Mouse (Mus musculus): Measurements from ENCODE around the gene Zp2.

Zp2 gene

DNA sequence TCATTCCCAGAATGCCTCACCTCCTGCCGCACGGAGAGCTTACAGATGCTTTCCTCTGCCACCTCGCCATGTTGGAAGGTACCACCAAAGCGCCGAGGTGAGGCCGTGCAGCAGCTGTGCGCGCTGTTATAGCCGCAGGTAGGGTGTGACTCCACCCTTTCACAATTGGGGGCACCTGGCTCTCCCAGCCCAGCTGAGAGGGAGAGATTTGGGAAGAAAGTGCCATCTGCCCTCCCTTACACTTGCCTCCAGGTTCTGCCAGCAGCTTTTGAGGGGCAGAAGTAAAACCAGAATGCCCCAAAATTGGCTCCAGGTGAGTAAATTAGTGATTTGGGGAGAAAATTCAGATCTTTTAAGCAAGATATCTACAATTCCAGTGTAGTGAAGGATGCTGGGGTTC, at the start of gene Zp2:
Gene Zp2 (minus strand): TSS at position 101 of the 400 bp plus-strand sequence.
- DNase-seq = no peak

GRCm38 (mm10) chr7:120192816-120193215, 47.7 kb upstream of the Zp2 start:
- no peak for DNase-seq

GRCm38 (mm10) chr7:120192207-120192606, 47.1 kb upstream of the Zp2 start:
- DNase-seq = no peak

- no peak for DNase-seq
These were observed 45.1 kb upstream of the Zp2 start for GRCm38 (mm10) chr7:120190150-120190665.

- no peak for DNase-seq
These were observed 44.5 kb upstream of the Zp2 start for GRCm38 (mm10) chr7:120189369-120190149.

GRCm38 (mm10) chr7:120188946-120189345, 43.9 kb upstream of the Zp2 start:
- DNase-seq = no peak

DNA sequence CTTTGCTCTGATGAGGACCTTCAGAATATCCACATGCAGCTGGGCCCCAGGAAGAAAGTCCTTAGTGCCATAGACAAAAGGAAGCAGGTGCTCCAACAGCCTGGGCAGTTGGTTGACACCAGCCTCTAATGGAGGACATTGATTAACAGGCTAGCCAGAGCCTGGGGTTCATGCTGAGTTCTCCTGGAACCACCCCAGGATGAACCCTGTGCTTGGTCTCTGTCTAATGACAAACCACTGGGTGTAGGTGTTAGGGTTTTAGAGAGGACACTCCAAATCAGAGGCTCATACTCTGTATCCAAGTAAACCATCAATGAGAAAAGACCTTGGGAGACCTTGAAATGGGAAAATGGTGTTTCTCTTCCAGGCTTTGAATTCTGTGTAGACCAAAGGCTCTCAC, 37.8 kb upstream of the Zp2 start:
- DNase-seq = no peak

GRCm38 (mm10) chr7:120181401-120182230, 36.5 kb upstream of the Zp2 start:
- DNase-seq = no peak

DNA sequence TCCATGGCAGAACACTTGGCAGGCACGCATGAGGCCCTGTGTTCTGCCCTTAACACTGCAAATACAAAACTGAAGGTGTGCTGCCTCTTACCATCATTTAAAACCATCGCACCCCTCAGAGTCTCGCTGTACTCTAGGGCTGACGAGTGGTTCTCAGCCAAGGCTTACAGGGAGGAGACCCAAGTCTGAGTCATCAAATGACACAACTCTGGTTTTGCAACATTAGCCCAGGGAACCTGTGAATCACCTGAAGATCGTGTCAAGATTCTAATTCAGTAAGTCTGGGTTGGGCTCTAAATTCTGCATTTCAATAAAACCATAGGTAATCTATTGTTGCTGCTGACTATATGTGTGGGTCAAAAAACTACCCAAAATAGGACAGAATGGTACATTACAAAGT, 35.5 kb upstream of the Zp2 start:
- no peak for DNase-seq

DNA sequence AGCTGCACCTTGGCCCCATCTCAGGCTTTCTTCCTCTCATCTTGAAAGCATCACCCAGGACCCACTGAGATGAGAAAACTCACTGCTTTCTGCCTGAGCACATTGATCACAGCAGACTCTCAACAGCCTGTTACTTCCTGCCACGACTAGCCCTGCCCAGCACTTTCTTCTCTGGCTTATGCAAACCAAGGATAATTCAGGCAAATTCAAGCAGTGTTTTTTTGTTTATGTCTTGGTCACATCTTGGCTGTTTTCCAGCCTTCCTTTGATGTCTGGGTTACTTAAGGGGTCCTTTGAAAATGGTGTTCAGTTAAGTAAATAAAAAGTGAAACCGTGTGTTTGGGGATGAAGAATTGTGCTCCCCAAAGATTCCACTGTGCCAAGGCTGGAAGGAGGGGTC, 33.8 kb upstream of the Zp2 start:
- no peak for DNase-seq

DNA sequence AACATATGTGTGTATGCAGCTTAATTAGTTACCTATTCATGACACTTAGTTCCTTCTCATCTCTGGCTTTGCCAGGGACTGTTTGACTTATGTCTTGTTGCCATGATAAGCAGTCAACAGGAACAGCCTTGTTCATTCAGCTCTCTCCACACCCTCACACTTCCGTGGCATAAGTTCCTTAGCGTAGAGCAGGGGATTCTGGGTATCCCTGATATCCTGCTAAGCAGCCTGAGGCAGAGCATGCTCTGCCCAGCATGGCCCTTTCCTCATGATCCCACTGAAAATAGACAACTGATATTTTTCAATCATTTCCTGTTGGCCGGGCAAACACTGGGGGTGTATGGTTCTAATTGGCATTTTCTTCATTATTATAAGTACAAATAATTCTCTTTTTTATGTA, 32.5 kb upstream of the Zp2 start:
- DNase-seq = no peak

GRCm38 (mm10) chr7:120174723-120175504, 29.8 kb upstream of the Zp2 start:
- DNase-seq = no peak

- DNase-seq = no peak
These were observed 28.6 kb upstream of the Zp2 start, which contains the start of gene Anks4b for GRCm38 (mm10) chr7:120173603-120174244. Gene Anks4b, plus strand, starts transcription at chr7:120173858.

GRCm38 (mm10) chr7:120172188-120172700, 27.2 kb upstream of the Zp2 start:
- no peak for DNase-seq

DNA sequence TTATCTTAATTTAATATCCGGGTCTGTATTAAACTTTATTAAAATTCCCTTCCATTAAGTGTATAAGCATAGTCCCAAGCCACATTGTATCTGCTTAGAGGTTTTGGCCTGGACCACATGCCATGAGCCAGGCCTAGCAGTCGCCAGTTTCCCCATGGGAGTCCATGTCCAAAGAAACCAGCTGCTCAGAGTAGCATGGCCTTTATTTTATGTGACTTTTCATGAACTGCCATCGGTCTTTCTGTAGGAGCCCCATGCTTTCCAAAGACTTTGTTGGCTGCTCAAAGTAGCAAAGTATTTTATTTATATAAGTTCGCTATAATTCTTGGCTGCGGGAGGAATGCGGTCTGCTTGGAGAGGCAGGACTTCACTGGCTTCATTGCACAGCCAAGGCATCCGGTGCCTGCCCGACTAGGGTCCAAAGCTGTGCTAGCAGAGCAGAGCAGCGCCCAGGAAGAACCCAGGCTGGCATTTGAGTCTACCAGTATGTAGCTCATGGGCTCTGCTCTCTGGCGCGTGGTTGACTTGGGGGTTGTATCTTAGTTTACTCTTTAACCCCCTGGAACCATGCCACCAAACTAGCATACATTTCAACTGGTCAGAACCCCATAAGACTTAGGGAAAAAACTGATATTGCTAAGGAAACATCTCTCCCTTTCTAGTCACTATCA, 18.6 kb upstream of the Zp2 start:
- DNase-seq = no peak

- DNase-seq = no peak
These were observed 13.1 kb upstream of the Zp2 start for GRCm38 (mm10) chr7:120158121-120158613.

DNA sequence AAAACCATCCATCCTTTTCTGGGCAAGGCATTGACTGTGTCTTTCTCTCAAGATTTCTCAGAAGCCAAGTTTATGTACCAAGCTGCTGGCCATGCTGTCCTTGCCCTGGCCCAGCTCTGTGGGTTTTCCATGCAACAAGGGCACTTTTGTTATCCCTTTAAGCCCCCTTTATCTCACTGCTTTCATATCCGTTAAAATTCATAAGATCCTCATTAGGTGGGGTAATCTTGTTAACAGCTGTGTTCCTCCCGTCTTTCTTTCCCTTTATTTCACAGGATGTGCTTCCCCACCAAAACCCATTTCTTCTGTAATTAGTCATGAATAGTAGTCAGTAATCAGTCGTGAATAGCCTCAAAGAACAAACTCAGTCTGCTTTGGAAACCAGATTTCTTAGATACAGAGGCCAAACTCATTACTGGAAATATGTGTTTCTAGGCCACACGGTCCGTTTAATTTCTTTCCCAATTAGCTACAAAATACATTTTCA, 12.5 kb upstream of the Zp2 start:
- DNase-seq = peak; percentile 22

DNA sequence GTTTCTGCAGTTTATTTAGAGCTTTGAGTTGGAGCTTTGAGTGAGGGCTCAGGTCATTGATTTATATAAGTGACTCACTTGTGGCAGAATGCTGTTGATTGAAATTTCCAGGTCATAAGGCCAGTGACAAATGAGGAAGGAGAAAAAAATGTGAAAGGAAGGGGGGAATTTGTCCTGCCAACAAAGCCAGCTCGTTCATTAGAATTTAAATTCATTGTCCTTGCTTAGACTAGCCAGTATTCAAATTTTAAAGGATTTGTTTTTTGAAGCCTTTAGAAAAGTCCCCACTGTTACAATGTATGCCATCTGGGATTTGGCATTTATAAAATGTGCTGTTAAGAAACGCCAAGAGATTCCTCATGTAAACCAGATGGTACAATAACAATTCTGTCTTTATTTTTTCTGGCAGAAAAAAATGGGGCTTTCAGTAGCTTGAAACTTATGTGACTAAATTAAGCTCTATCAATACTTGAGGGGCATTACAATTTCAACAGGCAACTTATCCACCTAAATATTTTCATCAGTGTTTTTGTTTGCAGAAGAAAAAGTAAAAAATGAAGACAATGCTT, 11.8 kb upstream of the Zp2 start:
- peak; percentile 10 for DNase-seq

DNA sequence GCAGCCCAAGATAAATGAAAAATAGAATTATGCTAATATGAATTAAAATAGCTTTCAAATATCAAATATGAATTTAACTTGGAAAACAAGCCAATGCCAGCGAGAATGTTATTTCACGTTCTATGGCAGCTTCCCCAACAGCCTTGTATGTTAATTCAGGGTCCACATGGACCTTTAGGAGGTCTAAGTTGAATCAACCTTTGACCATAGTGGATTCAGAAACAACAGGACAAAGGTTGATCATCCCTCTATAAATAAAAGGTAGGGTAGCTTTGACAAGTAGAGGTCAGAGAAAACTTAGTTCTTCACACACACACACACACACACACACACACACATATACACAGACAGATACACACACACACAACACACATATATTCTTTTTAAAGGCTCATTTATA, 5.8 kb upstream of the Zp2 start:
- no peak for DNase-seq

DNA sequence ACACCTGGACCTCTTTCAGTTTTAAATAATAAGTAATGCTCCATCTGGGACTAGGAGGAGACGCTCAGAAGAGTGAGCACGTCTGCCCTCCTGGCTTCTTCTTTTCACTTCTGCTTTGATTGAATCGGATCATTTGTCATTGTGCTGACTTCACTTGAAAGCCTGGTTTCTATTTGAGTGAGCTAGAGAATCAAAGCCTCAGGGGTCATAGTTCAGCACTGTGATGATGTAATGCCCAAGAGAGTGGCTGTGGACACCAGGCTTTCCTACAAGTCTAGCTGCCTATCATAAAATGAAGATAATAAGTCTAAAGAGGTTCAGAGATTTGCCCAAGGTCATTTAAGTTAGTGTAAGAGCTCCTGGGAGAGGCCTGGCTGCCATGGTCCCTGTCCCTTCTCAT, 5.2 kb upstream of the Zp2 start:
- DNase-seq = peak; percentile 63

DNA sequence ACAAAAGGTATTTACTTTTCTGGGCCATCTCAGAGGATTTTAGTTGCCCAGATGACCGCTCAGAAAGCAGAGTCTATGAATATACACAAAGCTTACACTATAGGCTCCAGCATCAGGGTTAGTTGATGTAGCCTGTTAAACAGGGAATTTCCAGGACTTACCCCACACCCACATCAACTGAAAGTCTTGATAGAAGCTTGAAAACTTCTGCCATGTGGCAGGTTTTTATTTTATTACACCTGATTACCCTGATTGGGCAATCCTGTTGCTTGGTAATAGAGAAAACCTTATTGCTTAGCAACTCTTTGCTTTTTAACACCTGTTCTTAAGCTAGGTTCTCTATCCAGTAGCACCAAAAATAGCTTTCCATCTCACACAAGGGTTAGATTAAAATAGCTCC, 2.3 kb downstream of the Zp2 start:
- DNase-seq = no peak
